9 mouse cellular contexts compared by ENCODE assay signal in genomic region chr6:53584718-53585405, GRCm38 (mm10).
A peak's percentile ranks its signal among the peaks of the same experiment; 100 is the strongest.
DNase-seq lines count a peak whose midpoint lies in the region; ATAC-seq lines count a peak whose summit lies in the region.
"Had no signal": no experiment of that assay in that cellular context is flagged by ENCODE, and none has a peak within 500 bp of the region (broad histone marks: within the 10 kb centered on the region; RNA-seq: fewer than 3 reads in every experiment).

No protein-coding gene starts in this region.

- intact Hi-C loops in gastrocnemius, postnatal 36 days (cut with DNase I): loop anchor here (1.0 kb wide), 1 partner anchor 129 kb away; no protein-coding TSS in a partner anchor

- ATAC-seq in granulocyte monocyte progenitor cell, adult 5-6 weeks (replicated peaks; ENCODE audit: poor library complexity, severe bottlenecking): peak; percentile 95

- DNase-seq in frontal cortex, postnatal 36 days (ENCODE audit: low spot score in 2 of 2): peak; percentile 23 to 33
- DNase-seq in frontal cortex, postnatal 10 days (ENCODE audit: low spot score in 2 of 2): no peak
- peak; percentile 57 for DNase-seq in 416B (ENCODE audit: low read depth)
- DNase-seq in natural killer cell, adult 2 months (ENCODE audit: low spot score in 2 of 2): peak; percentile 20 to 29
- no peak for DNase-seq in urinary bladder, postnatal 36 days (ENCODE audit: low spot score in 2 of 2)
- no peak for DNase-seq in gastrocnemius, postnatal 36 days
- no peak for DNase-seq in testis, postnatal 10 days (ENCODE audit: low spot score)
- DNase-seq: cerebellum, postnatal 25 days had no signal

Comparison
In these comparisons a context has a peak if more than half of its experiments do, and no peak if none do; other contexts are left out.
1. DNase-seq: peak in frontal cortex, postnatal 36 days (2 of 2), 416B (single experiment) and natural killer cell, adult 2 months (2 of 2); none in frontal cortex, postnatal 10 days (0 of 2), urinary bladder, postnatal 36 days (0 of 2), gastrocnemius, postnatal 36 days (0 of 2) and testis, postnatal 10 days (single experiment).